Mouse (Mus musculus): ENCODE data around the gene Fcho2.

Fcho2 gene

DNA sequence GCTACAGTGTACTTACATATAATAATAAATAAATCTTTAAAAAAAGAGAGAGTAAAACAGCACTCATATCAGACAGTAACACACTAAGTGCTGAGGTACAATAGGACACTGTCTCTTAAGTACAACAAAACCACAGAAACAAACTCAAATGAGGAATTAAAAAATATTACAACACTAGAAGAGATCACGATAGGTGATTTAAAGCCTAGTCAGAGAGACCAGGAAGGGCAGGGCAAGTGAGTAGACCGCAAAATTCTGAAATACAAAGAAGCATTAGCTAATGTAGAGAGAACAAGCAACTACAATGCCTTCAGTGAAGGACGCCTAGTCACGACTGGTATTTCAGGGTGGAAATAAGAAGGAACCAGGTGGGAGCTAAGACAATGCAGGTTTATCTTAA lies 11.6 kb downstream of the Fcho2 start:
- DNase-seq: no peak

DNA sequence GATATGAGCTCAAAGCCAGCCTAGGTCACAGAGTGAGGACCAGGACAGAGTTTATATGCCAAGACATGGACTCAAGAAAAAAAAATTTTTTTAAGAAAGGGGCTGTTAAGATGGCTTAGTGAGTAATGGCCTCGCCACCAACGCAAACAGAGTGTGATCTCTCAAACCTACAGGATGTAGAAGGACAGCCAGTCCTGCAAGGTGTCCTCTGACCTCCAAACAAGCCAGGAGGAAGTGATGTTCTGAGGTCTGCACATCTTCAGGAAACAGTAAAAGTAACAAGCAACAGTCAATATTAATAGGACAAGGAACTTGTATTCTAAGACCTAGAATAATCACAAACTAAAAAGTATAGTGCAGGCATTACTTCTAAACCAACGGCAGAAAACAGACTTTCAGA lies 12.3 kb downstream of the Fcho2 start:
- no peak for DNase-seq

DNA sequence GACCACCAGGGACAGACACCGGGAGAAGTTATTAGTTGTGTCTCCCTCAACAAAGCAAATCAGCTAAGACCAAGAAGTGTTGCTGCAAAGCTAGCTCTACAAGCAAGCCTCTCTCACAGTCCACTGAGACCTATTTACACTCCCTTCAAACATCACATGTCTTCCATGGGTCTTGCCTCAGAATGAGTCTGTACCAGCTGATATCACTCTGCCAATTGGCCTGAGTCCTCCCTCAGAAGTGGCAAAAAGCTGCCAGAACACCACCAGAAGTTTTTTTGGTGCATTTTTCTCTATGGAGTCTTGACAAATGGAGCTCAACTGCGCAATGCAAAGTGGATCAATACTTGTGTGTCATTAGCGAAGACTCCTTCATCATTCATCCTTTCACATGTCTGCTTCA lies 19.7 kb downstream of the Fcho2 start:
- no peak for DNase-seq

DNA sequence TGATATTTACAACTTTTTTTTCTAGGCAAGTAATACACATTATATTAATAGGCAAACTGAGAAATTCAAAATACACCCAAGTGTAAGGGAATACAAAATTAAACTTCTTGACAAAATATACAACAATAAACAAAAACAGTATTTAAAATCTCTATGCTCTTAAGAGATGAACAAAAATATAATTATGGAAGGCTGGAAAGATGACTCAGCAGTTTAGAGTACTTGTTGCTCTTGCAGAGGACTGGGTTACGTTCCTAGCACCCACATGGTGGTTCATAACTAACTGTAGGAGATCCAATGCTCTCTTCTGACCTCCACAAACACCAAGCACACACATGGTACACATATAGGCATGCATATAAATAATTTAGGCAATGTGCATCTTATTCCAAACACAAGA lies 22.4 kb downstream of the Fcho2 start:
- no peak for DNase-seq

DNA sequence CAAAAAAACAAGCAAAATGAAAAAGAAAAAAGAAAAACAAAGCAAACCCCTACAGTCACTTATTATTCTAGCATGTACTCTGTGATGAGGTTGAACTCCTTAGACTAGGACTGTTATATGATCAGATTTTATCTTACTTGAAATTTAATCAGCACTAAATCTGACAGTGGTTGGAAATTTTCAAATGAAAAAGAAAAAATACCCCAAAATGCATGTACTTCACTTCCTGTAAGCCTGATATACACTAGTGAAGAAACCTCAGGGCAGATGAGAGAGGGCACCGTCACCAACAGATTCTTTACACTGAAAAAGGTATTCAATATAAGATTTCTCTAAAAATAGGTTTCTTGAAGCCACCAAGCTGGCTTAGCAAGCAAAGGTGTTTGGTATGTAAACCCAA lies 23.6 kb downstream of the Fcho2 start:
- DNase-seq: no peak

DNA sequence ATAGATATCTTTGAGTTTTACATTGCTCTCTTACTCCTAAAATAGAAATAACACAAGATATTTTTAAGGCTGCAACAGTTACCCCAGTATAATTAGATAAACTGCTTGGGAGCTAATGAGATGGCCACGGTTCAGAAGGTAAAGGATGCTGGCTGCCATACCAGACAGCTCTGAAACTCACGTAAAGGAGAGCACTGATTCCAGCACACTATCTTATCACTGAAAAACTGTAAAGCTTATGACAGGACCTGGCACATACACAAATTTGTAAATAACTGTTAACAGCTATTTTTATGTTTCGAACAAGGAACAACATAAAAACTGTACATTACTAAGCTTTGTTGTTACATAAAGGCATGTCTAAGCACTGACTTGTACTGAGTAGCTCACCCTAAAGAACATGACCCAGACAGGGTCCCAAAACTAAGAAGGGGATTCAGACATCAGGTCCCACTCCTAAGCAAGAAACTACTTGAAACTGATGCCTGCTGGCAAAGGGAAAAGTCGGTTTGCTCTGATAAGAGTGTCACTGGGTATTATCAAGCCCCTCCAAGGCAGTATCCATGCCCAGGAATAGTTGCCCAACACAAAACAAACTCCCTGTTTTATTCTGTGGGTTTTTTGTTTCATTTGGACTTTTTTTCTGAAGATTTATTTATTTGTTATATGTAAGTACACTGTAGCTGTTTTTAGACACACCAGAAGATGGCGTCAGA lies 28.1 kb downstream of the Fcho2 start:
- no peak for DNase-seq

DNA sequence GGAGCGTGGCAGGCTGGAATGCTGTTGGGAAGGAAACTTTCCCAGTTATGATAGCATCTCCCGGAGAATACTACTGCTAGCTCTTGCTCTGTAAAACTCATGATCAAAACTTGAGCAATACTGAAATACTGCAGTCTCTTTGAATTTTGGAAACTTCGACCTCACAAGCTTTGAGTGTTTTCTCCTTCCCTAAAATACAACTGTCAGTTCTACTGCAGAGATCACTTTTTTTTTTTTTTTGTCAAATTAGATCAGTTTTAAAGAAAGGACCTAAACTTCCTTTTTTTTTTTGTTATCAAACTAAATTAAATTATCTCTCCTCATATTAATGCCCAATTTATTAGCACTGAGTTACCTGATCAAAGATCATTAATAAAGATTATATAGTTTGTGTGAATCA lies 37.3 kb downstream of the Fcho2 start:
- no peak for DNase-seq

DNA sequence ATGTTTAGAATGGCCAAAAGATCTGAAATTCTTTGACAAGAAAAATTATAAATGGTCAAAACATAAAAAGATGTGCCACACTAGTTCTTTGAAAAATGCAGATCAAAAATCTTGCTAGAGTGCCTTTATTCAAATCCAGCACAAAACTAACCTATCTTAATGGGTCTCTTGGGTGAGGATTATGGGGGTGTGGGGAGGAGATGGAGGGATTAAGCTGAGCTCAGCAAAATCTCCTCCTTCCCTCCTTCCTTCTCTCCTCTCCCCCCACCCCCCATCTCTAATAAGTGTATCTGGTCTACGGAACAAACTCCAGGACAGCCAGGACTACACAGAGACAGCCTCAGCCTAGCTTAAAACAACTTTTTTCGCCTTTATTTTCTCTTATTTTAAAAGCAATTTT lies 43.8 kb downstream of the Fcho2 start:
- no peak for DNase-seq

DNA sequence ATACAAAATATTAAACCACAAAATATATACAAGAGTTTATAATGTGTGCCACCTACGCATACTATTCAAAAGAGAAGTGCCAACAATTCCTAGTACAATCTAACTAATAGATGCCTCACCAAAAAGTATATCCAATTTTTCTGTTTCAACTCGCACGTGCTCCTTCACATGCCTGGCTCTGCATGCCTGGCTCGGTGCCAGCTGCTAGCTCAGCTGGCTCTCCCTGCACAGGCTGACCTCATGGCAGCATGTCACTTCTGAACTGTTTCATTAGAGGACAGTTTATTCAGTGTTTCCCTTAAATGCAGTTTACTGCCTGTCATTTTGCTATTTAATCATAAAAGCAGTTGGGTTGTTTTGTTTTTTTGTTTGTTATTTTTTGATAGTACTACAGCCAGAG lies 46.9 kb downstream of the Fcho2 start:
- peak; percentile 61 for DNase-seq

DNA sequence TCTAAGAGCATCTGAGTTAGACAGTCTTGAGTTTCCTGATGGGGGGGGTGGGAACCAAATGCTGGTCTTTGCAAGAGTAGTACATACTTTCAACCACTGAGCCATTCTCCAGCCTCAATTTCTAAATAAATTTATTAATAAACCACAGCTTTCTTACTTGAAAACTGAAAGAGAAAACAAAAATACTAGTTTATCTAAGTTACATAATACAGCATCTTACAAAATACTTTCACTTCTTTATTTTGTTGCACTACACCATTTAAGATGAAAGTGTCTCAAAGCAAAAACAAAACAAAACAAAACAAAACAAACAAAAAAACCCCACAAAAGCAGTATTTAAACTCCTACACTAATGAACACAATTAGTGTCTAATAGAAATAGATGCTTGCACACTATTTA lies 53.5 kb downstream of the Fcho2 start:
- DNase-seq: no peak

DNA sequence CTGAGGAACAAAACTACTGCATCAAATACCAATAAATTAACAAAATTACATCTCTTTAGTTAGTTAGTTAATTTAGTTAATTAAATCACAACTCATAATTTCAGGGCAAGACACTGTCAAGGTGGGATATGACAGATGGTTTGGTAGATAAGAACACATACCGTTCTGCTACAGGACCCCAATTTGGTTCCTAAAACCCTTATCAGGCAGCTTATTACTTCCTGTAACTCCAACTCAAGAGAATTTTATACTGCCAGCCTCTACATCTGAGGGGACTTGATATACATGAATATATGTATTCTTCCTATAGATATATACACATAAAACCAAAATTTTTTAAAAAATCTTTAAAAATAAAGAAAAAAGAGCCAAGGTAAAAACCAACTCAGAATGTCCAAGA lies 59.4 kb downstream of the Fcho2 start:
- no peak for DNase-seq

DNA sequence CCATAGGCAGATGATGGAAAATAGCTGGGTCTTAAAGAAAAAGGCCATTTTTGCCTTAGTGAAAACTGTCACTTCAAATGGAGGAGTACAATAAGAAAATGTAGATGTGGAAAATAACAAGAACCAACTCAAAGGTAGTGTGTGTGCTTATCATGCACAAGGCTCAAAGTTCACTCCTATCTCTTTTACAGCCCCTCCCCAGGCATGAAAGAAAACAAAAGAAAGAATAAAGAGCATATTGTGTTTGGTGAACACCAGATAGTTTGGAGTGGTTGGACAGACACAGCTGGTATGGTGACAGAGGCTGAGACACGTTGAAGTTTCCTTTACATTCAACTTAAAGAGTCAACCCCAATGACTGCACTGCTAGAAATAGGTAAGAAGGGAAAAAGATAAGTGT lies 70.6 kb downstream of the Fcho2 start:
- DNase-seq: no peak

DNA sequence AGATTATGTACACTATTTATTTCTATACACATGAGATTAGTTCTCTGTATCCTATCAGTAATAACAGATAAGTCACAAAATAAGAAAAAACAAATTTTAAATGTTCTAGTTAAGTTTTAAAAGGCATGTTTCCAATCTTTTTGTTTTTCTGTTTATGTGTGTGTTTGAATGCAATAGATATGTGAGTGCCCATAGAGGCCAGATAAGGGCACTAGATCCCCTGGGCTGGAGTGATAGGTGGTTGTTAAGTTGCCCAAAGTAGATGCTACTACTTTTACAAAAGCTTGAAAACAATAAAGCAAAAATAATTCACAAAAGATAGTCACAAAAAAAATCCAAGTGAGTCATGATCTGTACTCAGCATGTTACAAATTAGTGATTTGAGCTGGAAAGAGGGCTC lies 71.4 kb downstream of the Fcho2 start:
- no peak for DNase-seq

DNA sequence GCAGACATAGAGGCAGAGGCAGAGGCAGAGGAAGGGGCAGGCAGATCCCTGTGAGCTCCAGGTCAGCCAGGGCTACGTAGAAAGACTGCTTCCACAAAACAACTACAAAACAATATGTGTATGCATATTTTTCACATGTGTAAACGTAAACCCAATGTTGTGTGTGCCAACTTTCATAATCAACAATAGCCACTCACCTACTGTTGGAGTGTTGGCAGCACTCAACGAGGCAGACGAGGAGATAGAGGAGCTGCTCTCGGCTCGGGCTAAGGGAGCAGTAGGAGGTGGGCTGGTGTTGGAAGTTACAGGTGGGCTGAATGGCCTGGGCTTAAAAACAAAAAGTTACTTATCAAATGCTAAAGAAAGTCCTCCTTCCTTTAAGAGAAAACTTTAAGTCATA lies 72.0 kb downstream of the Fcho2 start:
- no peak for DNase-seq

DNA sequence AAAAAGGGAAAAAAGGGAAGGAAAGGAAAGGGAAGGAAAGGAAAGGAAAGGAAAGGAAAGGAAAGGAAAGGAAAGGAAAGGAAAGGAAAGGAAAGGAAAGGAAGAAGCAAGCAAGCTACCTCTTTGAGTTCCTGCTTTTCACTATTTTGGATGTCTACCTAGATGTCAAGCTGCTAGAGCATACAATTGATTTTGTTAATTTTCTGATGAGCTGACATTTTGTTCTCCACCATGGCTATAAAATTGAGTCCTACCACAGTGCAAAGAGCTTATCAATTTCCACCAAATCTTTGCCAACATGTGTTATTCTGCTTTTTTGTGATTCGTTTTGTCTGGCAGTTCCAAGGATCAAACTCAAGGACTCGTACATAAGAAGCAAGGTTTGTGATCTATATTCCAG lies 77.0 kb downstream of the Fcho2 start:
- no peak for DNase-seq

DNA sequence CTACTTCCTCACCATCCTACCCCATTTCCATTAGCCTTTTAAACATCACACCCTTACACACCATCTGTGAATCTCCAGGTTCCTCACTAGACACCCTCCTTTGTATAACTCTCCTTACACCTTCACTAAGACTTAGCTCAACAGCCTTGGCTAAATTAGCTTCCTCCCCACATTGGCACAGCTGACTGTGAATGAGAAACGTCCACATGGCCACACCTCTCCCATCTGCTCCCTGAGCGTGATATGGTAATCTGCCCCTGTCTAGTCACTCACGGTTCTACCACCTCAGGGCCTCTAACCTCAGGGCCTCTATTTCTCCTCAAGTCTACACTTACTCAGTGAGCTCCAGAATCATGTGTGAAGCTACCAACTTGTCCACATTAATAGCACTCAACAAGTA lies 82.0 kb downstream of the Fcho2 start:
- DNase-seq: no peak

DNA sequence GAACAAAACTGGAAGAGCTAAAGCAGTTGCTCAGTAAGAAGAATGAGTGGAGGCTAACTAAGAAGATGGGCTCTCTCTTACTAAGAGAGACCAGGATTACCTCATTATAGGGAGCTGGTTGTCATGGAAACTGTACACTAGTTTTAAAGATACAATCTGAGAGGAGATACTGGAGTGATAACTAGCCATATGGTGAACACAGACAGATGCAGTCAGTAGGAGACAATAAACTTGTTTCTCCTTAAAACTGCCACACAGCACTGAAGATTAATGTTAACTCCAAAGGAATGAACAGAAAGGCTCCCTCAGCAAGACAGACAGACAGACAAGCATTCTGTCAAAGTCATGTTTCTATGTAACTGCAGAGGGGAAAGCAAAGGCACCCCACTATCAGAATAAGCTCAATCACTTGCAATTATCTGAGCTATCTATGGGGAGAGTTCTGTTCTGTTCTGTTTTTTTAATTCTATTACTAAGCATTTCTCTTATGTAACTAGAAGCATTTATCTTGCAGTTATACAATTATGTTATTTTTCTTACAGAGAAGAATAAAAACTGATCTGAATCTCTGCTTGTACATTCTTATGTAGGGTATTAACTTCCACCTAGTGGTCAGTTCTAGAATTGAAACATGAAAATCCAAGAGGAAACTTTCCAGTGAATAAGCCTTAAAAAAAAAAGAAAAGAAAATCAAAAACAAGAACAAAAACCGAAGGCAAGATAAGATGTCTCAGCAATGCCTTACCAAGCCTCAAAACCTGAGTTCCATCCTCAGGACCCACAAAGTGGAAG lies 85.8 kb downstream of the Fcho2 start:
- no peak for DNase-seq

DNA sequence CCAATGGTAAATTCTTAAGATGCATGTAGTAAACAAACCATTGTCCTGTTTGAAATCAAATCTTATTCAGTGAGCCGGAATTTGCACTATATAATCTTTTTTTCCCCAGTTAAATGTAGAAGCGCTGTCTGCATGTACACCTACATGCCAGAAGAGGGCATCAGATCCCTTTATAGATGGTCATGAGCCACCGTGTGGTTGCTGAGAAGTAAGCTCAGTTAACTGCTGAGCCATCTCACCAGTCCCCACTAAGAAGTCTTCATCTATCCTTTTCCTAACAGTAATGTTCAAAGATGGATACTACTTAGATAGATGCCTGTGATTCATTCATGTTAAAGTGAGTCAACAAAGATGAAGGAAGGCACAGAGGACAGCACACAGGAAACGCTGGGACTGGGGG lies 88.8 kb downstream of the Fcho2 start:
- peak; percentile 29 for DNase-seq

DNA sequence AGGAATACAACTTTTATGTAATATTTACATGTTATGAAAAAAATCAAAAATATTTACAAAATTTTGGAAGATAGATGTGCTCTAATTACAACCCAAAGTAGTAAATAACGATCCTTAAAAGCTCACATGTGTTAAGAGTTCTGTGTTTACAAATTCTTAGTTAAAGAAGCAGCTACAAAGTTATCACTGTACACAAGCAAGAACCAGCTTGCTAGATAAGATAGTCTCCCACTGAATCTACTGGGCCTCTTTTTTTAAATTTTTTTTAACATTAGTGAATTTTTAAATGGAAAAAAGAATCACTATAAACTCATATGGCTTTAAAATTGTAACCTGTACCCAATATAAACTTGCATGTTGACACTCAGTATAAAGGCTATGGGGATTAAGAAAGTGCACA lies 91.8 kb downstream of the Fcho2 start:
- DNase-seq: no peak

DNA sequence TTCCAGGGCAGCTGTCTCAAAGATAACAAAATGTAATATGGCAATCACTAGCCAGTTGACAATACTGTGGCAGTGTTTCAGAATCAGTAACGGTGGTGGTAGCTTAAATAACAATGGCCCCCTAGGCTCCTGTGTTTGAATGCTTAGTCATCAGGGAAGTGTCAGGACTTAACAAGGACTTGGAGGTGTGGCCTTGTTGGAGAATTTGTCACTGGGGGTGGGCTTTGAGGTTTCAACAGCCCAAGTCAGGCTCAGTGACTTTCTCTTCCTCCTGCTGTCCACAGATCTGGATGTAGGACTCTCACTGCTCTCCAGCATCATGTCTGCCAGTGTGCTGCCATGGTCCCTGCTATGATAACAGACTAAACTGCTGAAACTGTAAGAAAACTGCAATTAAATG lies 93.0 kb downstream of the Fcho2 start:
- DNase-seq: no peak

DNA sequence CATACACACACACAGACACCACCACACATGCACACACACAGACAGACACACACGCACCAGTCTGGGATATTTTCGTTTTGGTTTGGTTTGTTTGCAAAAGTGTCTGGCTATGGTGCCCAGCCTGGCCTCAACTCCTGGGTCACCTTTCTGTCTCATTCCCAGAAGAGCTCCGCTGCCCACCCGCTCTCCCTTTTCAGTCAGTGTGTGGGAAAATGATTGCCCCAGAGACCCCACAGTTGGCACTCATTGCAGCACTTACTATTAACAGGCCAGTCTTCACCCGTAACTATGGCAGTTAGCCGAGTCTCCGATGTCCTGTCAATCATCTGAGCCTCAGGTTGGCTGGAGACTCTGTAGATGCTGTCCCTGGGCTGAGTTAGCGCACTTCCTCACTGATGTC lies 99.1 kb downstream of the Fcho2 start:
- DNase-seq: no peak

DNA sequence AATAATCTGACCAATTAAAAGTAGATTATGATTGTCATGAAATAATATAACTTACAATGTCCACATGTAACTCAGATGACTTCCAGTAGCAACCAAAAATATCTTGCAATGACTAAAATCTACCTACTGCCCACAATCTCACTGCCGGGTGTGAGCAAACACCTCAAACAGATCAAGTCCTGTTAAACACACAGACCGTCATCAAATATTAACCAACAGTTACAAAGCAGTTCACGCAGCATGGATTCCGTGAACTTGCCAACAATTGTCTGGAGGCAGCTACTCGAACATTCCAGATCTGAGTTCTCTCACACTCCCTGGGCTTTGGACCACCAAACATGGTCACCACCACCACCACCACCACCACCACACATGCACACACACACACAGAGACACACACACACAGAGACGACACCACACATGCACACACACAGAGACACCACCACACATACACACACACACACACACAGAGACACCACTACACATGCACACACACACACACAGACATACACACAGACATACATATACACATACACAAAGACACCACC lies 99.7 kb downstream of the Fcho2 start:
- DNase-seq: no peak

DNA sequence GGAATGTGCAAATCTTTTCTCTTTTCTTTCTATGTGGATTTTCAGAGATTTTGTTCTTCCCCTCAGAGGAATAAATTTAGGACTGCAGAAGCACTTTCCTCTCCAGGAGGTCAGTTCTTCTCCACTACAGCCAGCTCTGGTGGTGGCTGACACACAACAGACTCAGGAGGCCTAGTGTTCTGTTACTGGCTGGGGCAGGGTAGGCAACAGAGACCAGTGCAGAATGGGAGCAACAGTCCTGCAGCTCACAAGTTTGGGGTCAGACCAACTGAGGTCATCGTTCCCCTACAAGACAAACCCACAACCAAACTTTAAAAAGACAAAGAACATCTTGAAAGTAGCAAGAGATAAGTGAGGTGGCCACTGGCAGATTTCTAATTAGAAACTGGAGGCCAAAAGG lies 104.6 kb downstream of the Fcho2 start:
- DNase-seq: no peak

DNA sequence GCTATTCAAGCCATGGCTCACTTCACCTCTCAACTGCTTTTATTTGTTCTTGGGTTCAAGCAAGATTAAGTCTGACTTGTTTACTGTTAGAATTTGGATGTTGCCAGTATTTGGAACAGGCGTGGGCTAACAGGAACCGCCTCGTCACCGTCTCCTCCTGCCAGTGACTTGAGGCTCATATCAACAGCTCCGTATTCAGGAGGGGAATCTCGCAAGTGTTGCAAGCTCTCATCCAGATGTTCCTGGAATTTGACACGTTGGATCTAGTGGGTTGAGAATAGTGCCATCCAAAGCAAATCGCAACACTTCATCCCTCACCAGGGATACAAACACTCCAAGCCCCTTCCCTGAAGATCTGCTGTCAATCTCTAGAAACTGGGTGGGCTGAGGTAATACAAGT lies 105.0 kb downstream of the Fcho2 start:
- no peak for DNase-seq

DNA sequence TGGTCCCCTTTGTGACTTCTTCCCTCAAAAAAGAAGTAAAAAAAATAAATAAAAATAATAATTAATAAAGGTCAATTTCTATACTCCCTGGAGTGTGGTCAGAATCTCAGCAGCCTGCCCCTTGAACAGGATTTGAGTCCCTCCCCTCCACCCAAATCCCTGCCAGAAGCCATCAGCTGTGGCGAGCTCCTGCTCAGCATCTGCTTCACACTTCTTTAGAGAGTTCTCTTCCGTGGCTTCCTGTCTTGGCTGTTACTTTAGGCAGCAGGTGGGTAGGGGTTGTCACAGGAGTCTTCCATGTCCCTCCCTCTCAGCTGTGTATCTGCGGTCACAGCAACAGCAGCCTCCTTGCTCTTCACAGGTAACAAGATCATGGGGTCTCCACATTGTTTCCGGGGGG lies 109.7 kb downstream of the Fcho2 start:
- no peak for DNase-seq

Data from embryo, embryonic 11 days (tissue).